Mouse (Mus musculus) hindbrain, embryonic 15.5 days (tissue): ENCODE measurements around the gene Rpain. TPM values are rescaled to one million over a fixed set of nuclear protein-coding genes. Genes with fewer than 3 reads are reported as not detected.
A peak's percentile ranks its signal among the peaks of the same experiment; 100 is the strongest.

Source experiments
- ATAC-seq: fragments of 200-750 bp; cut with Nextera tagmentation; 2 replicates; pipeline ENCODE4 v1.8.0; 2017; ENCODE audit warnings: low read depth, moderate number of reproducible peaks, moderate TSS enrichment; ENCODE audit not compliant: low FRiP score
- H3K27ac ChIP-seq: fragments of 300-500 bp; sonication (generic); replicated peaks from 2 replicates; pipeline ENCODE4 v1.5.1; 2015; ENCODE audit warnings: mild to moderate bottlenecking, inconsistent platforms
- H3K27me3 ChIP-seq: fragments of 300-500 bp; sonication (generic); 2 replicates; pipeline ENCODE4 v1.6.1; 2015; ENCODE audit warnings: control low read depth, inconsistent platforms
- H3K36me3 ChIP-seq: fragments of 300-500 bp; sonication (generic); 2 replicates; pipeline ENCODE4 v1.6.1; 2015; ENCODE audit warnings: control low read depth, inconsistent platforms
- H3K4me1 ChIP-seq: fragments of 300-500 bp; sonication (generic); replicated peaks from 2 replicates; pipeline ENCODE4 v1.6.1; 2015; ENCODE audit warnings: control low read depth, inconsistent platforms
- H3K4me2 ChIP-seq: fragments of 300-500 bp; sonication (generic); 2 replicates; pipeline ENCODE4 v1.6.1; 2015; ENCODE audit warnings: moderate library complexity, mild to moderate bottlenecking, inconsistent platforms
- H3K4me3 ChIP-seq: fragments of 300-500 bp; sonication (generic); 2 replicates; pipeline ENCODE4 v1.5.1; 2015; ENCODE audit warnings: mild to moderate bottlenecking, inconsistent platforms
- H3K9ac ChIP-seq: fragments of 300-500 bp; sonication (generic); 2 replicates; pipeline ENCODE4 v1.6.1; 2015; ENCODE audit warnings: inconsistent platforms
- H3K9me3 ChIP-seq: fragments of 300-500 bp; sonication (generic); 2 replicates; pipeline ENCODE4 v1.6.1; 2016; ENCODE audit warnings: control low read depth, inconsistent platforms
- WGBS: fragments of 180-500 bp; shearing (Covaris S2); methylation state at CpG from one replicate; pipeline ENCODE4 v1.1.7; 2015; 5-methylcytosine and 5-hydroxymethylcytosine counted together
- polyA plus RNA-seq: library from polyadenylated mRNA; unstranded; fragments of >200 nt; fragmentation: Nextera tagmentation; extraction: Ambion mirVana; gene quantifications from 2 replicates; pipeline ENCODE4 v1.2.1, GENCODE M21; 2015

Gene Rpain
- polyA plus RNA-seq, 1 experiment from 2014 or later = 69.0 TPM

DNA sequence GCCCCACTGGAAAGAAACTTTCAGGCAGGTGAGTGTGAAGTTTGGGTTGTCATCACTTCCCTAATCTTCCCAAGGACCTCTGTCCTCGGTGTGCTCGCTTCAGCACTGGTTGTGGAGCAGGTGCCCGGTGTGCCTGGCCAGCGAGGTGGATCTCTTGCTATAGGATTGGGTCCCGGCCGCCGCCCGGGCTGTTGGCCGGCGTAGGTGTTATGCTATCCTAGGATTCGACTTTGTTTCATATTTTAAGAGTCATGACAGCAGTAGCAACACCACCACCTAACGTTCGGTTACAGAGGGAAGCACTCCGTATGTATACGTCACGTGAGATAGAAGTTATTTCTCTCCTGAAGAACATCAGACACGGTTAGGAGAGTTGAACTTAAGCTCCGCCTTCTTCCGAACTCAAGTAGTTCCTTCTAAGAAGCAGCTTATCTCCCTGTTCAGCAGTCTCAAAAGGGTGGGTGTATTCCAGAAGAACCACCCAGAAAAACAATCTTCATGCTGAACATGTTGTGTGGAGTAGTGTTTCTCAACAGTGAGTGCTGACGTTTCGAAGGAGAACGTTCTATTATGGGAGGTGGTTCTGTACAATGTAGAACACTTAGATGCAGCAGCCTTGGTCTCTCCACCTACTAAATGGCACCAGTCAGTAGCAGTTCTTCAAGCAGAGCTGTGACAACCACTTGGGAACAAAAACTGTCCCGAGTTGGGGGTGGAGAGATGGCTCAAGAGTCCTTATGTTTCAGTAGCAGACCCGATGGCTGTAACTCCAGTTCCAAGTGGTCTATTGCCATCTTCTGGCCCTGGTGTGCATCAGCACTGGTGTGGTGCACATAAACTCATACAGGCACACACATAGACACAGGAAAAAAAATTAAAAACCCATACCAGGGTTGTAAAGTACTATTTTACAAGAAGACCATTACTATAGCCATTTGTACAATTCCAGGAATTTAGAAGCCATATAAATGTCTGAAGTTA is 837 bp downstream of the Rpain start:
- H3K4me3 ChIP-seq = peak overlapping the region; percentile 93
- no peaks in the 10 kb centered on the region for H3K9me3 ChIP-seq
- H3K4me1 ChIP-seq = peaks cover 24% of the 10 kb centered on the region
- 17% methylated on average over 24 of the region's 24 CpGs for WGBS
- ATAC-seq = peak; percentile 49
- peak overlapping the region; percentile 90 for H3K27ac ChIP-seq
- H3K36me3 ChIP-seq = peaks cover 23% of the 10 kb centered on the region
- peak overlapping the region; percentile 56 for H3K9ac ChIP-seq
- no peaks in the 10 kb centered on the region for H3K27me3 ChIP-seq
- H3K4me2 ChIP-seq = peak overlapping the region; percentile 87

DNA sequence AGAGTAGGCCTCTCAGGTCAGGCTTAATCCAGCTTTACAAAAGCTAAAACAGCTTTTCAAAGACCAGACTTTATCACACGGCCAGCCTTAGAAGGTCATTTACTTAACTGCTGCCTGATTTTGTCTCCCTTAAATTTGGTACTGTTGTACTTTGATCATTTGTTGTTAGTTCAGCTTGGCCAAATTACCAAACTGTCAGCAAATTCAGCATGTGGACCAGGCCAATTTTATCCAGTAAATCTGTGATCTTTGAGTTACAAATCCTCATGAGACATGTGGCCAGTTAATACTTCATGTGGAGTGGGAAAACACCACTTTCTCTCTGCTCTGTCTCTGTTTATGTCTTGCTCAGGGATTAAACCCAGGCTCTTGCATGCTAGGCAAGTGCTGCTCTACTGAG is 2.6 kb downstream of the Rpain start:
- Histone ChIP-seq H3K9me3 (no peaks in the 10 kb centered on the region), H3K9ac (no peak overlapping the region), H3K4me1 (peaks cover 21% of the 10 kb centered on the region), H3K27ac (no peak overlapping the region), H3K4me2 (no peak overlapping the region), H3K4me3 (no peak overlapping the region), H3K36me3 (peaks cover 32% of the 10 kb centered on the region), H3K27me3 (no peaks in the 10 kb centered on the region)
- WGBS = 68% methylated on average over 1 of the region's 1 CpGs
- no peak for ATAC-seq

DNA sequence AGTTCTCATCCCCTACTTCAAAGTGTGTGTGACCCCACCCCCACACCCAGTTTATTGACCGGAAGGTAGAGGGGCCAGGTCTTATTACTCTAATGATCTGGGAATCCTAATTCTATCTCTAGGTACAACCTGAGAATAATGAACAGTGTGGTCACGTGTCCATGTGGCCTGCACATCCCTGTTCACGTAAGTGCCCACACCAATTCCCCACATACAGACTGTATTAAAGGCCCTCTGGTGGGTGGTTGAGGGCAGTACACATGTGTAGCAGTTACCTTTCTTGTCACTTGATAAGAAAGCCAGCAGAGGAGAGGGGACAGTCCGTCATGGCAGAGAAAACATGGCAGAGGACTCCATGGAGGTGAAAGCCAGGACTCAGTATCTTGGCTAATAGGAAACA is 3.9 kb downstream of the Rpain start:
- 80% methylated on average over 4 of the region's 4 CpGs for whole genome bisulfite sequencing
- no peaks in the 10 kb centered on the region for H3K27me3 ChIP-seq
- no peaks in the 10 kb centered on the region for H3K9me3 ChIP-seq
- no peak overlapping the region for H3K9ac ChIP-seq
- H3K4me1 ChIP-seq = peaks cover 10% of the 10 kb centered on the region
- H3K27ac ChIP-seq = no peak overlapping the region
- no peak overlapping the region for H3K4me3 ChIP-seq
- H3K36me3 ChIP-seq = peaks cover 46% of the 10 kb centered on the region
- no peak for ATAC-seq
- no peak overlapping the region for H3K4me2 ChIP-seq

DNA sequence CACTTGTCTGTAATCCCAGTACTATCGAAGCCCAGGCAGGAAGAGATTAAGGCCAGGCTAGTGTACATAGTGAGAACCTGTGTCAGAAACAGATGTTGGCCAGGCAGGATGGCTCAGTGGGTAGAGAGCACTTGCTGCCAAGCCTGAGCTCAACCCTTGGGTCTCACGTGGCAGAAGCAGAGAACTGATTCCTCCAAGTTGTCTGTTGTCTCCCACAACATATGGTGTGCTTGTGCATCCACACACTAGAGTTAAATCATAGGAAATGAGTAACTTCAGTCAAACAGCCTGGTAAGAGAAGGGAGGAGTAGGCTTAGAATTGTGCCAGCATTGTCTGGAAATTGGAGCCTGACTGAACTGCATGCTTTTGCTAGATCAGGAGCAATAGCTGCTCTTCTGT is 5.2 kb downstream of the Rpain start:
- WGBS = 78% methylated on average over 2 of the region's 2 CpGs
- Histone ChIP-seq H3K36me3 (peaks cover 58% of the 10 kb centered on the region), H3K9ac (no peak overlapping the region), H3K4me2 (no peak overlapping the region), H3K4me3 (no peak overlapping the region), H3K4me1 (peaks cover 7% of the 10 kb centered on the region), H3K27ac (no peak overlapping the region), H3K9me3 (no peaks in the 10 kb centered on the region), H3K27me3 (no peaks in the 10 kb centered on the region)
- ATAC-seq = no peak

DNA sequence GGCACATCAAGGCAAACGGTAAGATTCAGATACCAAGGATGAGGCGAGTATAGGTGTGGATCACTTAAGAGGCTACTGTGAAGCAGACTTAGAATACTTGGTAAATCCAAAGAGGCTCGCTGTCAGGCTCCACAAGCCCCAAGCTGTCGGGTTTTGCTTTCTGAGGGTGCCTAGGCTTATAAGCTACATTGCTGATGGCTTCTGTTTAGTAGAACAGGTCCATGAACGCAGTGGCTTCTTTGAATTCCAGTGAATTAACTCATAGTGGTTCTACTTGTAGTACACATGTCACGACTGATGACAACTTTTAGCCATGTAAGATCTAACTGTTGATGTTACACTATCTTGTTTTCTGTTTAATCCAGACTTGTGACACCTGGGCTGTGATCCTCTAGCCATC is 7.3 kb downstream of the Rpain start:
- Histone ChIP-seq H3K27me3 (no peaks in the 10 kb centered on the region), H3K27ac (no peak overlapping the region), H3K4me2 (no peak overlapping the region), H3K9me3 (no peaks in the 10 kb centered on the region), H3K9ac (no peak overlapping the region), H3K4me1 (peaks cover 12% of the 10 kb centered on the region), H3K4me3 (no peak overlapping the region), H3K36me3 (peaks cover 70% of the 10 kb centered on the region)
- 90% methylated on average over 6 of the region's 6 CpGs for WGBS
- no peak for ATAC-seq

DNA sequence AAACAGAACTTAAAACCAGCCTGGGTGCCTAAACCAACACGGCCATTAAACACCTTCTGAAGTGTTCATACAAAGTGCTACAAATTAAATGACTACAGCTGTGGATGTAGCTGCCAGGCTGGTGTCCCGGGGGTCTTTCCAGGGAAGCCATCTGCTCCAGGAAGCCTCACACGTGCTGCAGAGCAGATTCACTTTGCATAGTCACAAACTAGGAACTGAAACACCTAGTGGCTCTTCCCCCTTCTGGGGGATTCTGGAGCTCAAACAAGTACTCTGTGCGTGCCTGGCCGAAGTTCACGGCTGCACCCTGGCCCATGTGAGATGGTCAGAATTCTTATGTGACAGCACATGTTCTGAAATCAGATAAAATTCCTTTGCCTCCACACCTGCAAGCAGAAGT is 10.2 kb downstream of the Rpain start:
- no peaks in the 10 kb centered on the region for H3K27me3 ChIP-seq
- no peaks in the 10 kb centered on the region for H3K9me3 ChIP-seq
- H3K4me3 ChIP-seq = no peak overlapping the region
- H3K4me1 ChIP-seq = peaks cover 12% of the 10 kb centered on the region
- H3K4me2 ChIP-seq = no peak overlapping the region
- 80% methylated on average over 6 of the region's 6 CpGs for WGBS
- H3K9ac ChIP-seq = no peak overlapping the region
- H3K27ac ChIP-seq = no peak overlapping the region
- no peak for ATAC-seq
- H3K36me3 ChIP-seq = peaks cover 67% of the 10 kb centered on the region

DNA sequence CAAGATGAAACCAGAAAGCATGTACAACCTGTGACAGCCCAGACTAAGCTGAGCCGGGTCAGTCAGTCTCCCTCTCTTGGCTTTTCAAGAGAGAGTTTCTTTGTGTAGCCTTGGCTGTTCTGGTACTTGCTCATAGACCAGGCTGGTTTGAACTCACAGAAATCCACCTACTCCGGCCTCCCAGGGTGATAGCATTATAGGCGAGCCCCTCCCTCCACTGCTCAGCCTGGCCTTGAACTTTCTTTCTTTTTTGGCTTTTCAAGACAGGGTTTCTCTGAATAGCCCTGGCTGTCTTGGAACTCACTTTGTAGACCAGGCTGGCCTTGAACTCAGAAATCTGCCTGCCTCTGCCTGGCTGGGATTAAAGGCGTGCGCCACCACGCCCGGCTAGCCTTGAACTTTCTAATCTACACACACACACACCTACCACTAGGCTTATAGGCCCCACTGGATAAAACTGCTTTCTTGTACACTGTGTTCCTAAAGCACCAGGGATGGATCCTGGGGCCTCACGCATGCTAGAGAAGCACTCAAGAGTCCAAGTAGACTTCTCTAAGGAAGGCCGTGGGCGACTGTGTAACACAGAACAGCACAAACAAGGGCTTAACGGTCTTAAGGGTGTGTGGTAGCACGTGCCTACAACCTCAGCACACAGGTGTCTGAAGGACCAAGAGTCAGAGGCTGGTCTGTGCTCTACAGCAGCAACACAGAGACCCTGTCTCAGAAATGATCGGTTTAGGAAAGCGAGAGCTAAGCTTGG is 10.9 kb downstream of the Rpain start:
- Histone ChIP-seq H3K27me3 (no peaks in the 10 kb centered on the region), H3K9me3 (no peaks in the 10 kb centered on the region), H3K9ac (no peak overlapping the region), H3K4me1 (peaks cover 12% of the 10 kb centered on the region), H3K4me3 (no peak overlapping the region), H3K36me3 (peaks cover 67% of the 10 kb centered on the region), H3K27ac (no peak overlapping the region), H3K4me2 (0 out of 2 replicates have a peak overlapping the region, but pooled peaks have one; percentile 79)
- 96% methylated on average over 14 of the region's 14 CpGs for WGBS
- ATAC-seq = no peak

DNA sequence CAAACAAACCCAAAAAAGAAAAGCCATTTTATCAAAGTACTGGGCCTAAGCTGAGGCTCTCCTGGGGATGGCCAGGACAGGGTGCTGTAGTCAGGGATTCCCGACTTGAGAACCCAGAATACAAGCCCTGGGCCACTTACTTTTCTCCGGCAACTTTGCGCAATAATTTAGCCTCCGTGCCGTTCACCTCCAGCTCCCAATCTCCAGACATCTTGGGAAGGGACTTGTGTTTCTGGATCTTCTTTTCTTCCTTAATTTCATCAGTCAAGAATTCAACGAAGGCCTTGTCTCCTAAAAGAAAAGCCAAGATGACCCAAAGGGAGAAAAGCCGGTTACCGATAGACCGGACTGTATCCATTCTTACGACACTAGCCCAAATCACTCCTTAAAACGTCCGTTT is 12.0 kb downstream of the Rpain start:
- Histone ChIP-seq H3K4me3 (peak overlapping the region; percentile 100), H3K36me3 (peaks cover 67% of the 10 kb centered on the region), H3K9me3 (no peaks in the 10 kb centered on the region), H3K9ac (peak overlapping the region; percentile 98), H3K27me3 (no peaks in the 10 kb centered on the region), H3K27ac (peak overlapping the region; percentile 76; the same call in 1 of the 2 replicates), H3K4me1 (peaks cover 12% of the 10 kb centered on the region), H3K4me2 (peak overlapping the region; percentile 79)
- no peak for ATAC-seq
- WGBS = 10% methylated on average over 12 of the region's 12 CpGs

DNA sequence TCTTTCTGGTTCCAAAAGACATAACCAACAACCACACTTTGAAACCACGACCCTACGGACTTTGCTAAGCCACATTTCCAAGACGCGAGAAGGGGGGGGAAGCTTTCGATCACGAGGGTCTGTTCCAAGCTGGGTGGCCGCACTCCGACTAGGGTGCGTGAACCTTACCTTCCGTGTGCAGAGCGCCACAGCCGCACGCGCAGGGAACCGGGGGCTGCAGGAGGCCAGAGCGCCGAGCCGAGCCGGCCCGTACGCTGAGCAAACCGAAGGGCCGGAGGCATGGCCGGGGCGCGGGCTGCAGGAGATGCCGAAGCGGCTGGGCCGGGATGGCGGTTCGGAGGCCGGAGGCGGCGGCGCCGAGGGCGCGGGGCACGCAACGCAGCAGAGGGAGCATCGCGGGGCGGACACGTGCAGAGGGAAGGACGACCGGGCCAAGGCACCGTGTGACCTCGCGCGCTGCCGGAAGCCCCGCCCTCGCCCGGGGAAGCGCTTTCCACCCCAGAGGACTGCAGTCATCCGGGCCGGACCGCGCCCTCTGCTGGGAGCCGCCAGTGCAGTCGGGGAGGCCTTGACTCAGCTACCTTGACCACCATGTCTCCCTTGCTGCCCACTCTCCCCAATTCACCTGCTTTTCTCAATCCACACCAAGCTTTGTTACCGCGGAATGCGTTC is 12.7 kb downstream of the Rpain start, which contains the start of gene C1qbp:
Gene C1qbp, minus strand, starts transcription at position 470 of the 672 bp plus-strand sequence.
- Histone ChIP-seq H3K4me2 (peak within 1 kb of the TSS; percentile 79), H3K27ac (peak within 1 kb of the TSS; percentile 76), H3K36me3 (peaks cover 67% of the 10 kb centered on the region), H3K4me1 (peaks cover 12% of the 10 kb centered on the region), H3K9me3 (no peaks in the 10 kb centered on the region), H3K9ac (peak within 1 kb of the TSS; percentile 98), H3K4me3 (peak within 1 kb of the TSS; percentile 100), H3K27me3 (no peaks in the 10 kb centered on the region)
- peak; percentile 96 for ATAC-seq
- WGBS = under 1% methylated on average over 59 of the region's 64 CpGs

DNA sequence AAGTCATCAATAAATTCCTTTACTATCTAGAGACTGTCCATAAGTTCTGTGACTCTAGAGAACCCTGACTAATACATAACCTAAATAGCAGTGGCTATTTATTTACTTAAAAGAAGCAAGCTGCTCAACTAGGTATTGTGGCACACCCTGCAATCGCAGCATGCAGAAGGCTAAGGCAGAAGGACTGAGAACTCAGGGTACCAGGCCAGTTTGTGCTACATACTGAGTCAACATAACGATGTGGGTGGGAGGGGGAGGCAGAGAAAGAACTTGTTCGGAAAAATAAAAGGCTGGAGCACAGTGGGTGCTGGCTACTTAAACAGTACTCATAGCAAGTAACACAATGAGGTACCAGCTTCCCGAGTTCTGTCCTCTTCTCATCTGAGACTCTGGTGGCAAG is 31.2 kb downstream of the Rpain start:
- H3K4me2 ChIP-seq = no peak overlapping the region
- no peak overlapping the region for H3K27ac ChIP-seq
- no peak overlapping the region for H3K9ac ChIP-seq
- 89% methylated on average over 4 of the region's 4 CpGs for WGBS
- H3K4me1 ChIP-seq = peaks cover 23% of the 10 kb centered on the region
- H3K36me3 ChIP-seq = peaks cover 37% of the 10 kb centered on the region
- H3K9me3 ChIP-seq = no peaks in the 10 kb centered on the region
- no peaks in the 10 kb centered on the region for H3K27me3 ChIP-seq
- ATAC-seq = no peak
- H3K4me3 ChIP-seq = no peak overlapping the region

DNA sequence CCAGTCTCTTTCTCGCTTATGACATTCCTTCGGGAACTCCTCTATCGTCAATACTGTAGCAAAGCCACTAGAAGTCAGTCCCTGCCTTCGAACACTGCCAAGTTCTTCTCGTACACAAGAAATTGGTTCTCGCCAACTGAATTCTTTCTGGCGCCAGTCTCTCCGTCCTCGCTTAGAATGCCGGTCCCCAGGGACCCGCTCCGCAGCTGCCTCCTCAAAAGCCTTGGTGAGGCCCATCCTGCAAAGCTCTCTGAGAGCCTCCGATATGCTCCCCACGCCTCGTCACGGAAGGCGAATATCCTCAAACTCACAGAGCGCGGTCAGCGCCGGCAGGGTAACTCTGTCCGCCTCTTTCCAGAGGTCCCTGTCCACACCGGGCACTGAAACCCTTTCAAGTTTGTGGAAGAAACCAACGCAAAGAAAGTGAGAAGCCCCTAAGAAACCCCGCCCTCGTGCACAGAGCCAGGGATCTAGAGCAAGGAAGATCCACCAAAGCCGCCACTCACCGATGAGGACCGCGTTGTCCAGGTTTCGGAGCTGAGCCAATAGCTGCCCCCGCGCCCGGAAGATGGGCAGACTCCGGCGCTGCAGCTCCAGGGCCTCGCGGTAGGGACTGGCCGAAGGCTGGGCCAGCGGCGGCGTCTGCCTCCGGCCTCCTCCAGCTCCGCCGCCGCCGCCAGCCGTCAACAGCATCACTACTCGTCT is 33.8 kb downstream of the Rpain start:
- no peaks in the 10 kb centered on the region for H3K27me3 ChIP-seq
- H3K9me3 ChIP-seq = no peaks in the 10 kb centered on the region
- peaks cover 16% of the 10 kb centered on the region for H3K36me3 ChIP-seq
- peak overlapping the region; percentile 90 for H3K4me2 ChIP-seq
- WGBS = under 1% methylated on average over 49 of the region's 49 CpGs
- ATAC-seq = peak; percentile 86
- H3K4me3 ChIP-seq = peak overlapping the region; percentile 95
- peaks cover 23% of the 10 kb centered on the region for H3K4me1 ChIP-seq
- peak overlapping the region; percentile 76 for H3K9ac ChIP-seq
- peak overlapping the region; percentile 84 for H3K27ac ChIP-seq
